Mouse (Mus musculus): ENCODE measurements around the gene Vsig2.

Vsig2 gene

DNA sequence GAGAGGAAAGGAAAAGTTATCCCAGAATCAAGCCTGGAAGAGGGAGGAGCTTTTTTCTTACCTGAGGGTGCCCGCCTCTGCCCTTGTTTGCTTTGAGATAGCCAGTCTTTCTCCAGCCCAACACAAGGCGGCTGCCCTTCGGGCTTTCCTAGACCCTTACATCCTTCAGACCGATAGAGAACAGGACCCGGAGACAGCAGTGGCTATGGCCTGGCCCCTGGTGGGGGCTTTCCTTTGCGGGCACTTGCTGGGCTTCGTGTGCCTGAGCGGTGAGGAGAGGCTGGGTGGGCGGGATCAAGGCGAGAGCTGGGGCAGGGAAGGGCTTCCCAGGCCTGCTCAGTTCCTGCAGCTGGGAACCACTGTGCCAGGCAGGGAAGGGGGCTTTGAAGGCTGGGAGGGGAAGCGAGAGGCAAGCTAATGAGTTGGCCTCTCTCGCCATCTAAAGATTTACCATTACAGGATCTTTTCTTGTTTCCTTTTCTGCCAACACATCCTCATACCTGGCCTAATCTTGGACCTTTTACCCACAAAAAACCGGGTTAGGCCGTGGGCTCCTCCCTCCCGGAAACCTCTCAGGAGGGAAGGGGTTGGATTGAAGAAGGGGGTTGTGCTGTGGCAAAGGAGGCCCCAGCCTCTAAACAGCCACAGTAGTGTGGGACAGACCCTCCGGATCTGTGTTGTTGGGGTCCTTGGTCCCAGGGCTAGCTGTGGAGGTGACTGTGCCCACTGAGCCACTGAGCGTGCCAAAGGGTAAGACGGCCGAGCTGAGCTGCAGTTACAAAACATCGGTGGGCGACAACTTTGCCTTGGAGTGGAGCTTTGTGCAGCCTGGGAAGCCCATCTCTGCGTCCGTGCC, at the start of gene Vsig2:
TSS of gene Vsig2 (plus strand) at position 86 of the 856 bp plus-strand sequence.
- no peak for DNase-seq (ENCODE audit: low spot score)

- peak; percentile 58 for DNase-seq (ENCODE audit: low spot score)
Measured at GRCm38 (mm10) chr9:37489446-37490120, 49.5 kb upstream of the Vsig2 start.

DNA sequence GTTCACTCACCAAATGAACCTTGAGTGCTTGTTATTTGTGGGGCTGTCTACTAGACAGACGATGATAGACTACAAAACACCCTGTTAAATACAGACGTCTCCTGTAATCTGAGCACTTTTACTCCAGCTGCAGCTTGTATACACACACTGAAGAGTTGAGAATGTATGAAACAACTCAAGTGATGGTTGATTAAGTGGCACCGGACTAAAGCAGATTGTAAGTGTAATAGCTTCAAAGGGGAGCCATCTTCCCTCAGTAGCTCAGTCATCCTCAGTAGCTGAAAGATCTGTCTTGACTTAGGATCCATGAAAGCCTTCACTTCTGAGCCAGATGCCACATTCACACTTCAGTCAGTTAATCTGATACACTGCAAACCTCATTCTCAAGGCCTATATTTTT, 43.3 kb upstream of the Vsig2 start:
- DNase-seq (ENCODE audit: low spot score): no peak

DNA sequence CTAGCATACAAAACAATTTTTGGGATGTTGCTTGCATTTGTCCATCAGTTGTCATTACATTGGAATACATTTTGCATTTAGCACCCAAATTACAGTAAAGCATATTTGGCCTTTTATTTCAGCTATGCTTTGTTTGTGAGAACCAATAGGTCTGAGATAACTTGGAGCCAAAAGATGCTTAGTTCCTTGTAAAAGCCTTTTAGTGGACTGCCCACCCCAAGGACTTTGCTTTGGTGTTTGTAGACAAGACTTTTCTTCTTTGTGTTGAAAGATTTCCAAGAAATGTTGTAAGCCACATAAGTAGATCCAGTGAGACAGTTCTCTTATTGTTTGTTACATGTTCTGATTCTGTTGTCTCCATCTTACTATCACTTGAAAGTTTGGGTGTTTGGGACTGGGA, 42.7 kb upstream of the Vsig2 start:
- DNase-seq (ENCODE audit: low spot score): no peak

DNA sequence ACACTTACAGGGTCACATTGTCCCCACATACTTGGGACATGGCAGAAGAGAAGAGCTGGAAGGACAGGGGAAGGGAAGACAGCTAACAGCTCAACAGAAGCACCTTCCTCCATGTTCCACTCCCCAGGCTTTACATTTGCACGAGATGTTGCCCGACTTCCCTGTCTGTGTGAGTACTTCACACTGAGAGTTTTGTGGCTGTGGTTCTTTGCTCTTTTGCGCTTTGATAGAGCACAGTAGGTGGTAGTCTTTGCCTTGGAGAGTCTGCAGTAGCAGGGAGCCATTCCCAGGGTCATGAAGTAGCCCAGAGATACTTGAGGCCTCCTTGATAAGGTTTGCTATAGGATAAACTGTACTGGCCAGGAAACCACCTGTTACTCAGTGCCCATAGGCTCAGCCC, 38.9 kb upstream of the Vsig2 start:
- no peak for DNase-seq (ENCODE audit: low spot score)

- no peak for DNase-seq (ENCODE audit: low spot score)
Measured at GRCm38 (mm10) chr9:37501170-37501569, 37.9 kb upstream of the Vsig2 start.

GRCm38 (mm10) chr9:37504348-37504747, 34.7 kb upstream of the Vsig2 start:
- no peak for DNase-seq (ENCODE audit: low spot score)

DNA sequence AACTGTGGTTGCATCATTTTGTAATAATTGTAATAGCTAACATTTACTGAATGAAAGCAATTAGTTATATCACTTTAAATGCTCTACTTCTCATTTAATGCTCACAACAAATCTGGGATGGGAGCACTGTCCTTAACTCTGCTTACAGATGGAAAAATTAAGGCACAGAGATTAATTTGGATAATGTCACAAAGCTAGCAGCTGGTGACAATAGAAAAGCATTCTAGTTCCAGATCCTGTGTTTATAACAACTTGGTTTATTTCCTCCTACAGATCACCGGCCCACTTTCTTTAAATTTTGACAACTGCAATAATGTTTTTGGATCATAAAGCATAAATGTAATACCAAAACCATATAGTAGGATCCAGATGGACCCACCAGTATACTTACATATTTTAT, 33.0 kb upstream of the Vsig2 start:
- no peak for DNase-seq (ENCODE audit: low spot score)

- no peak for DNase-seq (ENCODE audit: low spot score)
Measured at GRCm38 (mm10) chr9:37512097-37512496, 27.0 kb upstream of the Vsig2 start.

DNA sequence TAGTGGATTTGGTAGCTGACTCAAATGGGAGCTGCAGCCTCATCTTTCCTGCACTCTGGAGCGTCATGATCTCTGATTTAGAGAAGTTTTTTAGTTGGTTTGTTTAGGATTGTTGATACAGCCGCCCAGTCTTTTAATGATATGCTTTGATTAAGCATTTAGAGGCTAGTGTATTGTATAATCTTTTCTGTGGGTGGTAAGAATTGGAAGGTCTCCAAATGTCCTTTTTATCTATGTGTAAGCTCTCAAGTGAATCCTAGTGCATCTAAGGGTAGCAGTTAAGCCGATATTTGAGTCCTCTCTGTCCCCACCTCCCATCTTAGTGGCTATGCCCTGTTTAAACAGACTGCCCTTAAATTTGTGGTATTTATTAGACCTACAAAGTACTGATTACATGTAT, 24.6 kb upstream of the Vsig2 start:
- no peak for DNase-seq (ENCODE audit: low spot score)

- no peak for DNase-seq (ENCODE audit: low spot score)
Measured at GRCm38 (mm10) chr9:37517467-37517866, 21.6 kb upstream of the Vsig2 start.

- DNase-seq (ENCODE audit: low spot score): no peak
Measured at GRCm38 (mm10) chr9:37518991-37519390, 20.1 kb upstream of the Vsig2 start.

DNA sequence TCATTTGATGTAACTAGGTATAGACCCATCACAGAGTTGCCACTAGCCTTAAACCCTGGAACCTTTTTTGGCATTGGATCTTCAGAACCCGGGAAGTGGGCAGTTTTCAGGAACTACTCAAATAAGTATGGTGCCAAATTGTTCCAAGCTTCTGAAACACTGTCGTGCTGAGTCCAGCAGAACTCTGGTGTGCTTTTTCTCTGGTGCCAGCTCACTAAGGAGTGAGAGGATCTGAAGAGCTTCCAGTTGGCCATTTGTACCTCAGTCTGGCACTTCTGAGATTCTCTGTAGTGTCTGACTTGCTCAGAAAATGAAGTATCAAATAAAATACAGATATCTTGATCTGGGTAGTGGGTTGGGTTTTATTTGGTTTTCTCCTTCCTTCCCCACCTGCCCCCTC, 19.1 kb upstream of the Vsig2 start:
- no peak for DNase-seq (ENCODE audit: low spot score)

DNA sequence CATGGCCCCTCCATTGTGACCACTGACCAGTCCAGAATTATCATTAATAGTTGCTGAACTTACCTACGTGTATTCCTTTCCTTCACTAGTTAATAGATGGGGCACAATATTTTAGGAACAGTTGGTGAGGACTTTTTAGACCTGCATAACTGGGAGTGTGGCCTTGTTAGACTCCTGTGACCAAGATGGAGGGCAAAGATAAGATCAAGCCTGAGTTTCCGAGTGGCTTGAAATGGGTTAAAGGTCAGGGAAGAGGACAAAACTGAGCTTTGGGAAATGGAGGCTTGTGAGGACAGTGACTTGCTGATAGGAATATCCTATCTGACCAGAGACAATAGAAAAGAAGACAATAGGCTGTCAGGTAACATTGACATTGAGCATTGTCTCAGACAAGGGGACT, 13.6 kb upstream of the Vsig2 start:
- DNase-seq (ENCODE audit: low spot score): no peak

DNA sequence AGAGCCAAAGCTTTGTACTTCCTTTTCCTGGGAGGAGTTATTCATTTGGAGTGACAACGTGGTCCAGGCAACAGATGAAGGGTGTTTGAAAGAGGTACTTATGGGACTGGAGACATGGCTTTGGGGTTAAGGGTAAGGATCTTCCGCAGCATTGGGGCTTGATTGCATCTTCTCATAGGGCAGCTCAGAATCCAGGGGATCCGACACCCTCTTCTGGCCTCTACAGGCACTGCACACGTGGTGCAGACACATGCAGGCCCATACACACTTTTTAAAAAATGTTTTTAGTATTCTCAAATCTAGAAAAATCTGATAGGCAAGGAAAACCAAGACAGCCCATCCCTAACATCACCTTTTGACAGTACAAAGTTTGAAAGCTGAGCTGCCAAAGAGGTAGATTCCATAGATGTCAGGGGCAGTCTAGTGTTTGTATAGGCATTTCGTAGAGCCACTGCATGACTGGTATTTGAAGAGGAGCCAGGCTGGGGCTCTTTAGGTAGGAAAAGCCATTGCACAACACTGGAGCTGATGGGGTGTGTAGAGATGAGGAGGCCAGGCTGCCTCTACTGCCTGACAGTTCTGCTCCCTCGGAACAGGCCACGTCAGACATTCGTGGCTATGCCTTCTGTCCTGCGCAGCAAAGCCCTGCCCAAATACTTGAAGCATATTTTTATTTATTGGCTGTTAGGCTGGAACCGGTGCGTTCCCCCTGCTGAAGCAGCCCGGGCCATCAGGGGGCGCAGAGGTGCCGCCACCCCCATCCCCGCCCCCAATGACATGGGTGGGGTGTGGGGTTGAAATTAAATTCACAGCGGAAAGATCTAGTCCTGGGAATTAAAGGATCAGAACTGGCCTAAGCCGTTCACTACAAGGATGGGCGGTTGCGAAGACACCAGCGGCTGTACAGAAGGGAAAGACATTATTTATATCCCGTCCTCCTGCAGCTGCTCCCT, 12.3 kb upstream of the Vsig2 start:
- DNase-seq (ENCODE audit: low spot score): no peak

GRCm38 (mm10) chr9:37527396-37528224, 11.4 kb upstream of the Vsig2 start, which contains the start of gene Esam:
Esam (plus strand) TSS chr9:37528078.
- peak; percentile 61 for DNase-seq (ENCODE audit: low spot score)

DNA sequence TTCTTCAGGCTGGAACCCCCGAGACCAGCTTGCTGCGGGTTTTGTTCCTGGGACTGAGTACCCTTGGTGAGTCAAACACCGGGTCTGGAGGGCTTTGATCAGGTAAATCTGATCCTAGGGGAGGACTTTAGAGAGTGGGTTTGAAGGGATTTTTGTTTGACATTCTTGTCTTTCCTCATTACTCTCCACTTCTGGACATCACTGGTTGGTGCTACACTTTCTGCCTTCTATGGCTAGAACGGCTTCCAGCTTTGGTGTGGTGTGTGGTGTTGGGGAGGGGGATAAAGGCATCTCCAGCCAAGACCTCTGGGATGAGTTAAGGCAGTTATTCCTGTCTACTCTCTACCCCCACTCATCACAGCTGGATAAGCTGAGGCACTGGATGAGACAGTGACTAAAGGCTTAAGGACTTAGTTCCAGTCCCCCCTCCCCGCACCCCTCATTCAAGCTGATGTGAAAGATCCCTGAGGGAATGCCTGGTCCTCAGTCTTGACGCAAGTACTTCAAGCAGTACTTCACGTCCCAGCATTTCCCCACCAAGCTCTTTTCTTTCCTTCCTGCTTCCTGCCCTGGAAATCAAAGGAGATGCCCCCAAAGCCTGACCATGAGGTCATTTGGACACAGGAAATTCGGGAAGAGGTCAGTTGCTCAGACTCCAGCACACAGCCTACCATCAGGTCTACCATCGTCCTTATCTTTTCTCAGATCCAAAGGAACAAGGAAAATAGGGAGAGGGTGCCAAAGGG, 10.7 kb upstream of the Vsig2 start:
- no peak for DNase-seq (ENCODE audit: low spot score)

DNA sequence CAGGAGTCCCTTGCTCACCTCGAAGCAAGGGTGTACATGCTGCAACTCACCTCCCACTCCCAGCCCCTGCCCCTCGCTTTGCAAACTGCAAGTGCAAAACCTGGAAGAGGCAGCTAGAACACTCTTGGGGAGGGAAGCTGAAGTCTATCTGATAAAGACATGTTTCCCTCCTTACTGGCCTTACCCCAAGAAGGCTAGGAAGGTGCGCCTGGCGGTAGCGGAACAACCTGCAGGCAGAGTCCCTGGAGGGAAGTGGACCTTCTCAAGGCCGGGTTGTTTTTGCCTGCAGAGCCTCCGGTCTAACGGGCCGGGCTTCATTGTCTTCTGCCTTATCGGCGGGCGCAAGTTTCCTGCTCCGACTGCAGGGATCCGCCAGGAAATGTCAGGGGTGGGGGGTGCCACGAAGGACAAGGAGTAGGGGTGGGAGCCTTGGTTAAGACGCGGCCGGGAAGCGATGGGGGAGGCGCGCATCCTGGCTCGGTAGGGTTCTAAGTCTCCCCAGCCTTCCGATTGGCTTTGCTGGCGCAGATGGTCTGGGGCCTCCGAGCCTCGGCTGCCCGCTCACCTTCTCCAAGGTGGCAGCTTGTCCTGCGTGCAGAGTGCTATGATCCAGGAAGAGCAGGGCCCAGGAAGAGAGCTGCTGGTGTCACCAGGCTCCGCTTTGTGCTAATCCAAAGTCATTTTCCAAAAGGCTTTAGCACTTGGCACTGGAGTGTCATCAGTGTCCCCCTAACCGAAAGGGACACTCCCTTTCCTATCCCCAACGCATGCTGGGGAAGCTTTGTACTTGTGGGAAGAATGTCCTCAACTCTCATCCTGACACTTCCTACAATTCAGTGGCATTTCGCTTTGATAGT, 8.8 kb upstream of the Vsig2 start:
- DNase-seq (ENCODE audit: low spot score): peak; percentile 58

DNA sequence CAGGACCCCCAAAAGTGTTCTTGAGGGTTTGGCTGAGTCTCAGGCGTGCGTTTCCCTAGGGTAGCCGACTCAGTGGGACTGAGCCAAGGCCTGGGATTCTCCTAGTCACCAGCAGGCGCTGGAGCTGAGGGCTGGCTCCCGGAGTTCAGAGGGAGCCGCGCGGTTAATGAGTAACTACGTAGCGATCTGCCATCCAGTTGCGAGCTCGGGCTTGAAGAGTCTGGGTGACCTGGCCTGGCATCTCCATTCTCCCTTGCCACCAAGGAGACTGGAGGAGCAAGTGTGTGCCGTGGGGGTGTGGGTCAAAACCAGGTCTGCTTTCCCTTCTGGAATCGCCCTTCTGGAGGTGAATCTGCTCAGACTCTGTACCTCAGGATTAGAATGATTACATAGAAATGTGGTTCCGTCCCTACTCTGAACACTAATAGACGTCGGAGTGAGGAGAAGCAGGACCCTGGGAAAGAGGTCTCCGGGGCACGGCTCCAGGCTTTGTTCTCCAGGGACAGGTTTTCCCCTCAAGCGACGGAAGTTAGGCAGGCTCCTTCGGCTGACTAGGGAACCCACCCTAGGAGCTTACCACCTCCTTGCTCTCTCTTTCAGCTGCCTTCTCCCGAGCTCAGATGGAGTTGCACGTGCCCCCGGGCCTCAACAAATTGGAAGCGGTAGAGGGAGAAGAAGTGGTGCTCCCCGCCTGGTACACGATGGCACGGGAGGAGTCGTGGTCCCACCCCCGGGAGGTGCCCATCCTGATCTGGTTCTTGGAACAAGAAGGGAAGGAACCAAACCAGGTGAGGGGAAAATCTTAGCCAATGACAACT, 8.0 kb upstream of the Vsig2 start:
- peak; percentile 63 for DNase-seq (ENCODE audit: low spot score)

Data from ovary, postnatal 36 days (tissue).